Mouse (Mus musculus) B cell, adult 2 months (primary cell): ENCODE measurements around the gene Mmel1.
A peak's percentile ranks its signal among the peaks of the same experiment; 100 is the strongest.

Source experiments
- DNase-seq, 2 experiments: peaks; one replicate each; pipeline ENCODE4 v3.0.0; 2022

Gene Mmel1

GRCm38 (mm10) chr4:154908490-154908889 lies 39.1 kb downstream of the Mmel1 start:
- DNase-seq: no peak

GRCm38 (mm10) chr4:154910606-154911522 lies 41.5 kb downstream of the Mmel1 start:
- DNase-seq: no peak

- DNase-seq: no peak
These were observed 42.3 kb downstream of the Mmel1 start for GRCm38 (mm10) chr4:154911644-154912043.

DNA sequence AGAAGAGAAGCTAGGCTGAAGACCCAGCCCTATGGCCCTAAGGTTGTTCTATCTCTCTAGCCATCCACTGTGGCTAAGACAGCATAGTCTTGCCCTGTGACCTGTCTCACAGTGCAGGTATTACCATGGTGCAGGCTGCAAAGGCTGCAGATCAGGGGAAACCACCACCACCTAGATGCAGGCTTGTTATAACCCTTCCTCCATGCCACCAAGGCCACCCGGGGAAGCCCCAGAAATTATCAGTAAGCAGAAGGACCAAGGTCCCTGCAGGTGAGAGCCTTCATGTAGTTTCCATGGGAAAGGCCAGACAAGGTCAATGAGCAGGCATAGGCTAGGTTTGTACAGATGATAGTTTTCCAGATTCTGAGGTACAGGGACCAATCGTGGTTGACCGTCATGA lies 44.5 kb downstream of the Mmel1 start:
- DNase-seq: no peak

GRCm38 (mm10) chr4:154914252-154914651 lies 44.9 kb downstream of the Mmel1 start:
- DNase-seq: no peak

GRCm38 (mm10) chr4:154914707-154915106 lies 45.3 kb downstream of the Mmel1 start:
- no peak for DNase-seq

GRCm38 (mm10) chr4:154915286-154915685 lies 45.9 kb downstream of the Mmel1 start:
- no peak for DNase-seq

GRCm38 (mm10) chr4:154916662-154917061 lies 47.3 kb downstream of the Mmel1 start:
- DNase-seq: no peak

DNA sequence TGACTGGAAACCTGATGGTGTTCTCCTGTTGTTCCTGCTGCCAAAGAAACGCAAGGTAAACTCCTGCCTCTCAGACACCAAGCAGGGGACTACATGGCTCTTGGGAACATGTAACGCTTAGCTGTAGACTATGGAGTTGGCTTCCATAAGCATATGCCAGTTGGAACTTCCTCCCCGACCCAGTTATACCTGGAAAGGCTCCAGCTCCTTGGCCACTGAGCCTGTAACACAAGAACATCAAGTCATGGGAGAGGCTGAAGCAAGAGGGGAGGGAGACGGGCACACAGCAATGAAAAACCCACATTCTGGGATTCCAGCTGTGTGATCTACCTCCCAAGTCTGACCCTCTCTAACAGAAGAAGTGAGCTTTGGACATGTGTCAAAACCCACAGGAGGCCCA lies 52.9 kb downstream of the Mmel1 start:
- DNase-seq: no peak

- DNase-seq: no peak
These were observed 53.5 kb downstream of the Mmel1 start for GRCm38 (mm10) chr4:154922931-154923330.

DNA sequence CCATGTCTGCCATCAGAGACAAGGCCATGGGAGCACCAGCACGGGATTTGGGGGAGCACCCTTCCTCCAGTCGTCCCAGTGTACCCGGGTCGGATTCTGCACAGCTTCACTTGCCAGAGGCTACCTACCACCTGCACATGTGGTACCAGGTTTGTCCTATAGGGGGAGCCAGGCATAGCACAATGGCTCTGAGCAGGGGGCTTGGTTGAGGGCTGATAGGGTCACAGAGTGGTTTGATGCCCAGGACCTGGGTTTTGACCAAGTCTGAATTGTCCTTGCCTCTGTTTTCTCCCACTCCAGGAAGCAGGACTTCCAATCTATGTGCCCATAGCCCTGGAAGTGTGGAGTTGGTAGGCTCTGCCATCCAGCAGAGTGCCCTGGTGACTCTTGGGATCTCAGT lies 56.0 kb downstream of the Mmel1 start:
- peak; percentile 80 to 82 for DNase-seq

GRCm38 (mm10) chr4:154926969-154927898 lies 57.8 kb downstream of the Mmel1 start:
- peak in 1 of 2 experiments; percentile 21 for DNase-seq

GRCm38 (mm10) chr4:154927899-154928337 lies 58.5 kb downstream of the Mmel1 start:
- DNase-seq: peak; percentile 58 to 59

DNA sequence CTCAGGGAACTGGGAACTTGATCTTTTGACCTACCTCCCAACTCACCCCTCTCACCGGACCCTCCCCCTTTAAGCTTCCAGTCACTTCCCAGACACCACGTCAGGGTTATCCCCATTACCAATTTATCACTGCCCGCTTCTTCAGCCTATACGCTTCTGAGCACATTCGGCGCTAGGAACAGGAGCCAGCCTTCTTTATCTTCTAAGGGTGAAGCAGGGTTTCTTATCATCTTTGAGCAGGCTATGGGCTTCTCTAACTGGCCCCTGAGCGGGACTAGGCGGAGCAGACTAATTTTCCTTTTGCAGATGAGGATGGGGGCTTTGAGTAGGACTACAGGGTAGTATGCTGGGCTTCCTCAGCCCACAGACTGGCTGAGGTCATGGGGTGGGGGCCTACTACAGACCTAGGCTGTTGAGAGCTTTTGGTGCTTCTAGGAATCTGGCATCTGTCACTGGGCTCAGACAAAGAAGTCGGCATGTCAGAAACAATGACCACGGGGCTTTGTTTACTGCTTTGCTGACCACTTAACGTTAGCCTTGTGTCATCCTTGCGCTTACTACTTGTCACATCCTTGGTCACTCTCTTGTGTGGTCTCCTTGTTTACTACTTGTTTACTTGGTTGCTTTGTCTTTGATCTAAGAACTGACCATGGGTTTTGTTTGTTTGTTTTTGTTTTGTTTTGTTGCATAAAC lies 59.2 kb downstream of the Mmel1 start, which contains the start of gene Tnfrsf14:
TSS of gene Tnfrsf14 (minus strand) at position 169 of the 693 bp plus-strand sequence.
- DNase-seq: peak in 1 of 2 experiments; percentile 13

DNA sequence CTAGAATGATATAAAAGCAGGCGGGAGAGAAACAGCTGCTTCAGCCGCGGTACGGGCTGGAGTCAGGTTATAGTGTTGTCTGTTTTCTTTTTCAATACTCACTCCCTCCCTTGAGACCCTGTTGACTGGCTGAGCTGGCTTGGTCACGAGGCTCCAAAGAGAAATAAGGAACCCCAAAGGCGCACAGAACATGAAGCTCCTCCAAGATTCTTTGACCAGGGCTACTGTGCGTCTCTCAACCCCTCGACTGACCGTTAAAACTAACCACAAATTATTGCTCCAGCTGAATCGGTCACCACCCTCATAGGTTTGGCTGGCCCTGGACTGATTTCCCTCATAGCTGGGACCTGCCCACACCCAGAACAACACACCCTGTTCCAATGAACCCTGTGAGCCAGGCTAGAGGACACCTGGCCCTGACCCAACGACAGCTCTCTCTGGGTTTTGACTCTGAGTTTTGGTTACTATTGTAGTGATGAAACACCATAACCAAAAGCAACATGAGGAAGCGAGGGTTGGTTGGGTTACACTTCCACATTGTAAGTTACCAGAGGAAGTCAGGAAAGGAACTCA lies 59.8 kb downstream of the Mmel1 start:
- DNase-seq: peak; percentile 50 to 54

DNA sequence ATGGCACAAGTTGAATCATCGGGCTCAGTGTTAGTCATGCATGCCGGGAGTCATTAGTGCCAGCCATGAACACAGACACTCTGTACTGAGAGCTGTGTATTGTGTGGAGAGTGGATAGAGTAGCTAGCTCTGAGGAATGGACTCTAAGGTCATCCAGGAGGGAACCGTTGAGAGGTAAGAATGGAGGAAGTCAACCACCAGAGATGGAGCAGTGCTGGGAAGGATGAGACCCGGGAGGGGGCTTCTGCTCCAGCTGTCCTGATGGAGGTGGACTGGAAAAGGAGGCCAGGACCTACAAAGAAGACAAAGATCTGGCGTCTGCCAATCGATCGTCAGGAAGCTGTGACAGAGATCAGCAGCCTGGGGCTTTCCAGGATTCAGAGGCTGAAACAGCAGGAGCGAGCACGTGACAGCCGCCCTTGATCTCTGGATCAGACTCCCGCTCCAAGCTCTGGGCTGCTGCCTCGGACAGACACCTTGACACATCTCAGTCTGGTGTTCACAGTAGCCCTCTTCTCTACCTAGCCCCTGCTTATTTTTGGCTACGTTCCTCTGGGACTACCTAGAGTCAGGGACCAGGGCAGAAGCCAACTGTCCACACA lies 64.0 kb downstream of the Mmel1 start:
- no peak for DNase-seq

DNA sequence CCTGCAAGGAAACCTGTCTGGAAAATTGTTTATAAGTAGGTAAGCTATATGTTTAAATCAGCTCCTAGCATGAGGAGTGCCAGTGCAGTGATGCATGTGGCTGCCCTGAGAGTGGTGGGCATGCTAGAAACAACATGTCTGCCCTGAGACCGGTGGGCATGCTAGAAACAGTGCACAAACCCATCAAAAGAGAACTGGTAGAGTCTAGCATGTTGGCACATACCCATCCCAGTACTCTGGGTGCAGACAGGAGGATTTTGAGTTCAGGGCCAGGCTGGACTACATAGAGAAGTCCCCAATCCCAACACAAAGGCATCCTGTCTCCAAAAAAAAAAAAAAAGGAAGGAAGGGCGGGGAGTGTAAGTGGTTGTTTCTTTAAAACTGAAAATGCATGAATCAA lies 65.4 kb downstream of the Mmel1 start:
- DNase-seq: no peak

DNA sequence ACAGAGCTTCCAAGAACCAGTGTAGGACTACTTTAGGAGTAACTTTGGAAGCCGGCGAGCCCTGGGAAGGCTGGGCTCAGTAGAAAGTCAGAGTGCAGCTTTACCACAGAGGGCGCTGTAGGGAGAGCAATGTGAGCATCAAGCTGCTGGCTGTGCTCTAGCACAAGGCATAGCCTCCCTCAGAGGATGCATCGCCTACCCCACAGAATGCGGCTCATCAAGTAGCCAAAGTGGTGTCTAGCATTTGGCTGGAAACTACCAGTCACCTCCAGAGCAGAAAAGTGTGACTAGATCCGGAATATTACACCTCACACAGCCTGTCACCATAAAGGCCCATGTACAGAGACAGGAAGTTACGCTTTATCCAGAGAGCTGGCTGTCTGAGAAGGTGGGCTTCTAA lies 66.4 kb downstream of the Mmel1 start:
- DNase-seq: no peak

DNA sequence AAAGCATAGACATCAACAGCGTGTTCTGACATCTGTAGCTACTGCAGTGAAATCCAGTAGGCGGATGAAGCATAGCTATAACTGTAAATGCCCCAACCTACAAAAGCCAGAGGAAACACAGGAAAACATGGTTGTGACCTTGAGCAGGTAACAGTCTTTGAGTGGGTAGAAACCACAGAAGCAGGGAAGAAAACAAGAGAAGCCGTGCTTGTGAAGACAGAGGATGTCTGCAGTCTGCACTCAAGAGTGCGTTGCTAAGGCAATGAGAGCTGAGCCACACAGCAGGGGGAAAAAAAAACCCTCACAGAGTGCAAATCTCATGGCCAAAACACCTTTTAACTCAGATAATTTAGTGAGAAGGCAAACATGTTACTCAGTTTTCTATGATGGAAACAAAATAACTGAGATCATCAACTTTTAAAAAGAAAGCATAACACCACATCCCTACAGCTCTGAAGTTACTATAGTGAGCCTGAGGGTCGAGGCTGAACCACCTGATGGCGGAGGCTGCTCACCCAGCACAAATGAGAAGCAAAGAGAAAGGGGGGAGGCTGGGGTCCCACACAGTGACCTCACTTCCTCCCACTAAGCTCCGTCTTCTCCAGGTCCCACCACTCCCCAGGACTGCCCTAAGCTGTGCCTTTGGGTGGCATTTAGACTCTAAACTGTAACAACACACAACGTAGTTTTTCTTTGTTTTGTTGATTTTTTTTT lies 67.3 kb downstream of the Mmel1 start:
- DNase-seq: no peak

DNA sequence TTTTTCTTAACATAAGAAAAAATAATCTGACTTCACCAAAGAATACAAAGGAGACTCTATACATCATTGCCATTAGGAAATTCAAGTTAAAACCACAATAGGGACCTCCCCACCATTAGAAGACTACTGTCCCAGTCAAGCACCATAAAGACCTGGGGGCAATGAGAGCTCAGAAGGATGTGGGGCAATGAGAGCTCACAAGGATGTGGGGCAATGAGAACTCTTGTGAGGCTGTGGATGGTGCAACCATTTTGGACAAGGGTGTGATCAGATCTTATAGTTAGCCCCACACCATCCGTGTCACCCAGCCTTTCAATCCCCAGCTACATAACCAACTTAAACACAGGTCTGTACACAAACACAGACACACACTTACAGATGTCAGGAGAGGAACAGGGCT lies 68.4 kb downstream of the Mmel1 start:
- DNase-seq: no peak

GRCm38 (mm10) chr4:154940156-154940555 lies 70.8 kb downstream of the Mmel1 start:
- peak; percentile 45 to 50 for DNase-seq
